Mouse (Mus musculus): ENCODE results near the gene Vmn1r200.

DNA sequence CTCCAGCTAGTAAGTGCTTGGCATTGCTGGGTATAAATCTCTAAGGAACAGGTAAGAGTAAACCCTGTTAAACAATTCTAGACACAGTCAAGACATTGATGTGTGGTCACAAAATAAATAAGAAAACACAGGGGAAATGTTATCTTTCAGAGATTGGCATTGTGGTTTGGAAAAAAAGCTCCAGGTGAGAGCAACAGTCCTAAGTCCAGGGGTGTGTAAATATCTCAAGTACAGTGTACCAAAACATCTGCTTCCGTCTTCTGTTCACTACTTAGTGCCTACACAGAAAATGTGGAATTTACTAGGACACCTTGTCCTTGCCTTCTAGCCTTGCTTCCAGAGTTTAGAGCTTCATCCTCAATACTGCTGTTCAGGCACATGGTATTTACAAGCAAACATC is 3.1 kb upstream of the Vmn1r200 start:
- no peak for TF ChIP-seq CTCF (IDR thresholded peaks at IDR 0.05; ENCODE audit: insufficient read depth, low read length)
- TF ChIP-seq POLR2A (IDR thresholded peaks at IDR 0.05; ENCODE audit: borderline replicate concordance, extremely low read depth, low read depth, low read length): no peak
